Mouse (Mus musculus) spleen, adult 2 months (tissue): ENCODE results near the gene Ephb1. TPM values are rescaled to one million over a fixed set of nuclear protein-coding genes. Genes with fewer than 3 reads are reported as not detected.

ENCODE experiments used
- DNase-seq, 2 experiments: peaks; one replicate each; pipeline versions ENCODE4 v3.0.0 to v3.0.0-alpha.2; 2012 to 2021; ENCODE audit warnings: low spot score in 2 of 2, low read depth in 1 of 2
- H3K27ac ChIP-seq: fragments of 200-500 bp; 2 replicates; pipeline ENCODE4 v1.5.1; 2012; ENCODE audit warnings: low read length, inconsistent platforms; ENCODE audit not compliant: insufficient read depth
- H3K27me3 ChIP-seq: fragments of 200-500 bp; 2 replicates; pipeline ENCODE4 v1.6.1; 2012; ENCODE audit warnings: mild to moderate bottlenecking, moderate library complexity, low read length, inconsistent platforms; ENCODE audit not compliant: control insufficient read depth, insufficient read depth
- H3K36me3 ChIP-seq: fragments of 200-500 bp; 2 replicates; pipeline ENCODE4 v1.6.1; 2012; ENCODE audit warnings: mild to moderate bottlenecking, low read length, inconsistent platforms; ENCODE audit not compliant: control insufficient read depth, insufficient read depth
- H3K4me1 ChIP-seq: fragments of 200-500 bp; 2 replicates; pipeline ENCODE4 v1.6.1; 2011; ENCODE audit warnings: inconsistent platforms; ENCODE audit not compliant: control insufficient read depth, insufficient read depth, insufficient read length
- H3K4me3 ChIP-seq: fragments of 200-500 bp; 2 replicates; pipeline ENCODE4 v1.5.1; 2011; ENCODE audit warnings: mild to moderate bottlenecking, inconsistent platforms; ENCODE audit not compliant: insufficient read depth, insufficient read length; ENCODE audit errors: extremely low read depth
- CTCF ChIP-seq: fragments of 200-500 bp; IDR thresholded peaks from 2 replicates; pipeline ENCODE4 v1.5.1; 2011; ENCODE audit warnings: mild to moderate bottlenecking, inconsistent platforms; ENCODE audit not compliant: insufficient read depth, insufficient read length, insufficient replicate concordance; ENCODE audit errors: extremely low read depth
- POLR2A ChIP-seq: fragments of 200-500 bp; IDR thresholded peaks from 2 replicates; pipeline ENCODE4 v1.6.1; 2011; ENCODE audit warnings: low read depth, low read length, inconsistent platforms
- WGBS: fragments of 180-500 bp; shearing (Covaris S2); methylation state at CpG from one replicate; pipeline ENCODE4 v1.1.7; 2018; 5-methylcytosine and 5-hydroxymethylcytosine counted together
- polyA plus RNA-seq: library from polyadenylated mRNA; depleted of rRNA; stranded (reverse); fragments of >200 nt; gene quantifications from 2 replicates; pipeline ENCODE4 v1.2.3, GENCODE M21; 2012

Gene Ephb1
- polyA plus RNA-seq, 1 experiment, result 0.32 TPM

- no peaks in the 10 kb centered on the region for H3K27me3 ChIP-seq
- no peak overlapping the region for H3K4me3 ChIP-seq
- H3K36me3 ChIP-seq, result no peaks in the 10 kb centered on the region
- TF ChIP-seq POLR2A, result no peak
- TF ChIP-seq CTCF, result no peak
- no peak overlapping the region for H3K27ac ChIP-seq
- H3K4me1 ChIP-seq, result no peaks in the 10 kb centered on the region
- WGBS, result 92% methylated on average over 10 of the region's 10 CpGs
- DNase-seq, result no peak
Observed at GRCm38 (mm10) chr9:102007706-102008105, 346.8 kb downstream of the Ephb1 start.

- TF ChIP-seq POLR2A (no peak), CTCF (peak; percentile 6; the same call in 1 of the 2 replicates)
- 42% methylated on average over 2 of the region's 2 CpGs for WGBS
- H3K27me3 ChIP-seq, result no peaks in the 10 kb centered on the region
- H3K4me3 ChIP-seq, result no peak overlapping the region
- no peaks in the 10 kb centered on the region for H3K4me1 ChIP-seq
- no peak for DNase-seq
- no peak overlapping the region for H3K27ac ChIP-seq
- no peaks in the 10 kb centered on the region for H3K36me3 ChIP-seq
Observed at GRCm38 (mm10) chr9:102006539-102006938, 348.0 kb downstream of the Ephb1 start.

- WGBS, result 92% methylated on average over 5 of the region's 5 CpGs
- no peaks in the 10 kb centered on the region for H3K4me1 ChIP-seq
- no peak for DNase-seq
- TF ChIP-seq POLR2A, result no peak
- TF ChIP-seq CTCF, result no peak
- no peak overlapping the region for H3K4me3 ChIP-seq
- no peaks in the 10 kb centered on the region for H3K27me3 ChIP-seq
- H3K27ac ChIP-seq, result no peak overlapping the region
- H3K36me3 ChIP-seq, result no peaks in the 10 kb centered on the region
Observed at GRCm38 (mm10) chr9:102002920-102003319, 351.6 kb downstream of the Ephb1 start.

GRCm38 (mm10) chr9:102002186-102002585 lies 352.3 kb downstream of the Ephb1 start:
- H3K36me3 ChIP-seq, result no peaks in the 10 kb centered on the region
- DNase-seq, result no peak
- no peaks in the 10 kb centered on the region for H3K27me3 ChIP-seq
- WGBS, result 89% methylated on average over 10 of the region's 10 CpGs
- TF ChIP-seq POLR2A, result no peak
- no peak for TF ChIP-seq CTCF
- no peak overlapping the region for H3K4me3 ChIP-seq
- H3K4me1 ChIP-seq, result no peaks in the 10 kb centered on the region
- H3K27ac ChIP-seq, result no peak overlapping the region

- H3K4me3 ChIP-seq, result no peak overlapping the region
- no peaks in the 10 kb centered on the region for H3K4me1 ChIP-seq
- no peak overlapping the region for H3K27ac ChIP-seq
- TF ChIP-seq CTCF (no peak), POLR2A (no peak)
- 96% methylated on average over 11 of the region's 11 CpGs for WGBS
- no peaks in the 10 kb centered on the region for H3K36me3 ChIP-seq
- no peaks in the 10 kb centered on the region for H3K27me3 ChIP-seq
- DNase-seq, result no peak
Observed at GRCm38 (mm10) chr9:102001633-102002165, 352.8 kb downstream of the Ephb1 start.

- Histone ChIP-seq H3K27ac (no peak overlapping the region), H3K36me3 (no peaks in the 10 kb centered on the region), H3K27me3 (no peaks in the 10 kb centered on the region), H3K4me1 (no peaks in the 10 kb centered on the region), H3K4me3 (no peak overlapping the region)
- TF ChIP-seq POLR2A (no peak), CTCF (no peak)
- DNase-seq, result no peak
- WGBS, result 85% methylated on average over 4 of the region's 4 CpGs
Observed at GRCm38 (mm10) chr9:101999690-102000089, 354.8 kb downstream of the Ephb1 start.

GRCm38 (mm10) chr9:101996771-101997500 lies 357.6 kb downstream of the Ephb1 start:
- no peak for TF ChIP-seq POLR2A
- TF ChIP-seq CTCF, result no peak
- no peak for DNase-seq

More at GRCm38 (mm10) chr9:101996771-101997500, 357.6 kb downstream of the Ephb1 start:
- Histone ChIP-seq H3K4me3 (no peak overlapping the region), H3K27ac (no peak overlapping the region), H3K4me1 (no peaks in the 10 kb centered on the region), H3K36me3 (no peaks in the 10 kb centered on the region), H3K27me3 (no peaks in the 10 kb centered on the region)
- WGBS, result 81% methylated on average over 16 of the region's 16 CpGs
